Mouse (Mus musculus) neutrophil, adult 5-6 weeks (primary cell): Measurements from ENCODE around the gene Atp6v1f. TPM values are rescaled to one million over a fixed set of nuclear protein-coding genes. Genes with fewer than 3 reads are reported as not detected.

Source experiments
- ATAC-seq: fragments of 151-379, 151-347 bp; 2 replicates; pipeline ENCODE4 v1.8.0; 2017; ENCODE audit warnings: mild to moderate bottlenecking, moderate TSS enrichment; ENCODE audit not compliant: insufficient number of reproducible peaks, poor library complexity, low FRiP score, severe bottlenecking; ENCODE audit errors: extremely low read depth
- total RNA-seq: library from RNA; stranded (forward); fragments of 200-1000 nt; gene quantifications from 2 replicates; pipeline ENCODE4 v1.2.3, GENCODE M21; 2017

Atp6v1f gene
- total RNA-seq, 1 experiment from 2014 or later: 99.2 TPM

DNA sequence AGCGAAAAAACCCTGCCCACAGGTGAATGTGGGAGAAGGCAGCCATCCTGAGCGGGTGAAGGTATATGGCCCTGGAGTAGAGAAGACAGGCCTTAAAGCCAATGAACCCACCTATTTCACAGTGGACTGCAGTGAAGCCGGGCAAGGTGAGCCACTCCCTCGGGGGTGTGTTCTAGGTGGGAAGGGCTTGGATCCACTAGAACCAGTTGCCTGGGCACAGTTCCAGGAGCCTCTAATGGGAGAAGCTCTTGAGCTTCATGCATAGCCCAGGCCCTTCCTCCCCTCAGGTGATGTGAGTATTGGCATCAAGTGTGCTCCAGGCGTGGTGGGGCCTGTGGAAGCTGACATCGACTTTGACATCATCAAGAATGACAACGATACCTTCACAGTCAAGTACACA is 22.2 kb upstream of the Atp6v1f start:
- ATAC-seq: no peak

DNA sequence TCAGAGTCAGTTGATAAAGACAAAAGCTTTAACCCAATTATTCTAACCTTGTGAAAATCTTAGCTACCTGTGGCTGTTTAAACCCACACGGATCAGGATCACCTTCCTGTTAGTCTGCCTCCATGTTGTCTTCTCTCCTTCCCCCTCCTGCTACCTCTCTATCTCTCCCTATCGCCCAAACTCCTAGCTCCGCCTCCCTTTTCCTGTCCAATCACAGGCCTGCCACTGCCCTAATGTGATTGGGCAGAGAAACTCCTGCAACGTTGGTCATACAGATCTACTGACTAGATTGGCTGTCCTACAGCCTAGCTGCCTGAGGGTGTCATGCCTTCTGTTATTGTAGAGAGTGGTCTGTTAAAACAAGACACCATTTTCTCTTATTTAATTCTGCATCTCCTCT is 17.7 kb upstream of the Atp6v1f start:
- no peak for ATAC-seq

DNA sequence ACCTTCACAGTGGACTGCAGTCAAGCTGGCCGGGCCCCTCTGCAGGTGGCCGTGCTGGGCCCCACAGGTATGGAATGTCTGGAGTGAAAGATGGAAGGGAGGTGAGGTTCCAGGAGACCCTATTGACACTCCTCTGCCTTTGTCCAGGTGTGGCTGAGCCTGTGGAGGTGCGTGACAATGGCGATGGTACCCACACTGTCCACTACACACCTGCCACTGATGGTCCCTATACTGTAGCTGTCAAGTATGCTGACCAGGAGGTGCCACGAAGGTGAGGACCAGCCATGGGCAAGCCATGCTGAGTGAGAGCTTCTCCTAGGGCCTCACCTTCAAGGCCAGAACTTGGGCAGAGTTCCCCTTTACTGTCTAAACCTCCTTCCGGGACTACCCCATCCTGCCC is 16.9 kb upstream of the Atp6v1f start:
- ATAC-seq: no peak

DNA sequence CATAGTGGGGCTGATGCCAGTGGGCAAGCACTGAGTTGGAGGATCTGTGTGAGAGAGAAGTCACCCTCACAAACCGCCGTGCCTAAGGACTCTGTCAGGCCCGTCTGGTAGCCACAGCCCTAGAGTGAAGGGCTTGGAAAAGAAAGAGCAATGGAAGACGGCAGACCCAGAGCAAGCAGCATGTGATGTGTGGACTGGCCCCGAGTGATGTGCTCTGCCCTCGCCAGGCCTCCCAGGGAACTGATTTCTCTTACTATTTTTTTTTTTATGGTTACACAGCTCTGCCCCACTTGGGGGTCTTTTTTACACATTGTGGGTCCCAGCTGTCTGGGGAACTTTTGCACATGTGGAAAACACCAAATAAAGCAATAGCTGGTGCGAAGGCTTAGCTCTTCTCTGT is 6.0 kb upstream of the Atp6v1f start:
- ATAC-seq: no peak

DNA sequence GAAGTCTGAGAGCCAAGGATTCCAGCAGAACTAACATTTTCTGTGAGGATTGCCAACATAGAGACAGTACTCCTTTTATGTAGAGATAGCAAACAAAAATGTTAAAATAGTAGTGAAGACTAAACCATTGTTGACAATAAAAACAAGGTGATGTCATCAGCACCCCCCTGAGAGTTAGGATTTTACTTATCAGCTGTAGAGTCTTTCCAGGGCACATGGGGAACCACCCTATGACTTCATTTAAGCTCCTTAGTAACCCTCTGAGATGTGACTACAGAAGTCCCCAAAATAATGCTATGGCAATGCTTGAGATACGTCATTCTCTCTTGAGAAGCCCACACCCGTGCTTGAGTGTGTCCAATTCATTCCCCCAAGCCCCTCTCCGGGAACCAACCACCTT is 4.1 kb upstream of the Atp6v1f start:
- no peak for ATAC-seq

DNA sequence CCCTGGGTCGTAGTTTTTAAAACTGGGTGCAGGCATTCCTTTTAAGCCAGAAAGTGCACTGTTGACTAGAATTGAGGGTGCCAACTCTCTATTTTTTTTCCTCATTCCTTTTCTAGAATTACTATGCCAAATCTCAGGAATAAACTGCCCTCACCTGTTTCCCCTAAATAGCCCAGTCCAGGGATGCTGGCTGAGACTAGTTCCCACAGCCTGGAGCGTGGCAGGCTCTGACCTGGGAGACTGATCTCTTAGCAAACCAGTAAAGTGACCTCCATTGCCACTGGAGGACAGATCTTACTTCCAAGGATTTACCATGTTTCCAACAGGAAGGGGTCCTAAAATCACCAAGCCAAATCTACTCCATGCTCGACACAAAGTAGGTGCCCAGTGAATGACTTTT is 1.3 kb downstream of the Atp6v1f start:
- no peak for ATAC-seq

DNA sequence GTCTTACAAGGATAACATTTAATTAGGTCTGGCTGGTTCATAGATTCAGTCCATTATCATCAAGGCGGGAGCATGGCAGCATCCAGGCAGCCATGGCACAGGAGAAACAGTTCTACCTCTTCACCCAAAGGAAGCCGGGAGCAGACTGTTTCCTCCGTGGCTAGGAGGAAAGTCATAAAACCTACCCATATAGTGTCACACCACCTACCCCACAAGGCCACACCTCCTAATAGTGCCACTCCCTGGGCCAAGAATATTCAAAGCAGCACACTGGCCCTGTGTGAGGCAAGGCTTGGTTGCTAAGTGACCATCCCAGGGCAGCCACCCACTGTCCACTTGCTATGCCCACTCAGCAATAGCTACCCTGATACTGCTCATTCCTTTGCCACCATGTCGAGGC is 3.6 kb downstream of the Atp6v1f start, which contains the start of gene Atp6v1fnb:
TSS of gene Atp6v1fnb (plus strand) at position 301 of the 400 bp plus-strand sequence.
- ATAC-seq: no peak

DNA sequence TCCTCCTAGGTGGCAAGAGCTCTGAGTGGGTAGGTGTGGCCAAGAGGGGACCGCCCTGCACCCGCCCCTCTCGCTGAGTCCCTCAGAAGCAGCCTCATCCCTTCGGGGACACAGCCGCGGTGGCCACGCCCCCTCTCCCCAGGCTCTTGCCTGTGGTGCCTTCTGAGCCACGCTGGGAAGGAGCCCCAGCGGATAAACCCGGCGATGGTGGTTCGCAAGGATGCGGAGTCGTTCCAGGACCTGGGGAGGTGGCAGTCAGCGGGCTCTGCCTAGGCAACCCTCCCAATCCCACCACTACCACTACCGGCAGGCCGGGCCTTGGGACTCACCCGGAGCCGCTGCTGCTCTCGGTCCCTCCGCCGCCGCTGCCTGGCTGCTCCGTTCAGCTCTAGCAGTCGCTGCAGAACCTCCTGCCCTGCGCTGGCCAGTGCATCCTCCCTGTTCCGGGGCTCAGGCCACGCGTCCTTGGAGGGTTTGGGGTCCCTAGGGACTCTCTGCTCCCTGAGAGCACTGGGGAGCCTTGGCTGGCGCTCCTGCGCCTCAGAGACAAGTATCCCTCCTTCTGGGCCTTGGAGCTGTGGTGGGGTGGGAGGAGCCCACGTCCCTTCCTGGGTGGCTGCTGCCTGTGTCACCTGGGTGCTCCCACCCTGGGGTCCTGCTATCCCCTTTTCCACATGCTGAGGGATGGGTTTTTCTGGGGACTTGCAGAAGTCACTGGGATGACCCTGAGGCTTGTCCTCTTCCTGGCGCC is 6.6 kb downstream of the Atp6v1f start:
- ATAC-seq: peak; percentile 65

DNA sequence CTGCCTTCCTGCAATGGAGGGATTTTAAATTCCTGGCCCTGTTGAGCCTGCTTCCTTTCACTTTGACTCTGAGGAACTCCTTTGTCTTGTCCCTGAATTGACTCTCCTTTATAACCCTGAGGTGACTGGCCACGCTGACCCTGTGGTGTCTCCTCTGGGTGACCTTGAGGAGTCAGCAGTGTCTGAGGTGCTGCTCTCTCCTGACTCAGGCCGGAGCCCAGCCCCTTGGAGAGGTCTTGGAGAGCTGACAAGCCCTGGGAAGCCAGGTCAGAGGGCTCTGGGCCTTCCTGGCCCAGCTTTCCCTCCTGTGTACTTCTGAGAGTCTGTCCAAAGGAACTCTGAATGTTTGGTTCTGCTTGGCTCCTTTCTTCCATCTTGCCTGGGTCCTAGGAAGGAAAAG is 7.2 kb downstream of the Atp6v1f start:
- no peak for ATAC-seq

DNA sequence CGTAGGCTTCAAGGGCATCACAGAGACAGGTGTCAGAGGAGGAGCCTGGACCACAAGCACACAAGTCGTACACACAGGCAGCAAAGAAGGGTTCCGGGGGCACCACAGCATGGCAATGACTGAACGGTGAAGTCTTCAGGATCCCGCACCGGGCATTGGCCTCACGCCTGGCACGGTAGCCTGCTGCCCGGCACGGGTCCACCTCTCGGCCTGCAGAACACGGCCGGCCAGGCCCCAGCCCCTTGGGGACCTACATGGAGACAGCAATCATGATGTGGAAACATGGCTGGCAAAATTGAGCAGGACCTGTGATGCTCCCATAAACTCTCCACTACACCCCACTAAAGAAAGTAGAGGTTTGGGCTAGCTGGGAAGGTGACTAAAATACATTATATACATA is 15.2 kb downstream of the Atp6v1f start:
- ATAC-seq: no peak

DNA sequence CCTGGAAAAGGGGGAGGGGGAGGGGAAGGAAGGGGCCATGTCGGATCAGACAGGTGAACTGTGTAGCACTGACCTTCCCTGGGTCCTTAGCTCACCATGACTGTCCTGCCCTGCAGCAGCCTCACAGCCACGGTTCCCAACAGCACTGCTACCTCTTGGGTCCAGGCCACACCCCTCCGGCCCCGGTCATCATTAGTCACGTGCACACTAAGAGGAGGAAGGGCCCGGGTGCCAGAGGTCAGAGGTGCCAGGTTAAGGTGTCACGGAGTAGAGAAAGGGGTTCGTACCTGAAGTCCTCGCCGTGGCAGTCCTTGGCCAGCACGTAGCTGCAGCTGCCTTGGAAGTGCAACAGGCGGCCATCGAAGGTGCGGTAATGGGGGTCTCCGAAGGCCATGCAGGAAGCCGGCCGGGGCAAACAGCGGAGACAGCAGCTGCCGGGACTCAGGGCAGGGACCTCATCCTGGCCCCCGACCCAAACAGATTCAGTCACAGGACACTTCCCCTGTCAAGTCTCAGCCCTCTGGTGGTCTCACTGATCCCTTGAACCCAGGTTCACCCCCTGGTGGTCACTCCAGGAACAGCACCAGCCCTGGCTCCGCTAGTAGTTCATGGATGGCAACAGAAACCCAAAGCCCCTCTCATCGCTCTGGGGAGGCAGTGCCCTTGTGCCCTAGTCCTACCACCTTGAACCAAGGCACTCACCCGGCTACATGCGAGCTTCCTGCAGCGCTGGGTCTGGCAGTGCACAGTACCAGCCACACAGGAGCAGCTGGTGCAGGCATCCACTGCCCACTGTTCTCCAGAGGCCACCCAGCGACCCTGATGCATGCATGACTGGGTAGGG is 17.4 kb downstream of the Atp6v1f start:
- ATAC-seq: peak; percentile 42; the same call in 1 of the 2 replicates

DNA sequence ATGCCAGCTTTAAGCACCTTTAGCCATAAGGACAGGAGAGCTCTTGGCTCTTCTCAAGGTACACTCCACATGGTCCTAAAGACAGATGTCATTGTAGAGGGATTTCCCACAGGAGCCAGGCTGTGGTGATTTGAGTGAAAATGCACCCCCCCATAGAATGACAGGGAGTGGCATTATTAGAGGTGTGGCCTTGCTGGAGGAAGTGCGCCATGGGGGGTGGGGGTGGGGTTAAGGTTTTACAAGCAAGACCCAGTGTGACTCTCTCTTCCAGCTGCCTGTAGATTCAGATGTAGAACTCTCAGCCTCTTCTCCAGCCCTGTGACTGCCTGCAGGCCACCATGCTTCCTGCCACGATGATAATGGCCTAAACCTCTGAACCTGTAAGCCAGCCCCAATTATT is 18.4 kb downstream of the Atp6v1f start:
- no peak for ATAC-seq

DNA sequence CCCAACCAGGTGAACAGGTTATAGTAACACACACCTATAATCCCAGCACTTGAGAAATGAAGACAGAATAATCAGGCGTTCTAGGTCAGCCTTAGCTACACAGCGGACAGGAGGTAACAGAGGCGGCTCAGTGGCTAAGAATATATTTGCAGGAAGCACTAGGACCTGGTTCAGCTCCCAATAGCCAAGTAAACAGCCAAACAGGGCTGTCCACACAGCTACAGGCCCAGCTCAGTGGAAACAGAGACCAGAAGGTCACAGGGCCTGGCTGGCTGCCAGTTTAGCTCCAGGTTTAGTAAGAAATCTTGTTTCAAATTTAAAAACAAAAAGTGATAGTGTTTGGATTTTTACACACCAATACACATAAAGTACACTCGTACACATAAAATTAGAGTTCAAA is 26.6 kb downstream of the Atp6v1f start:
- no peak for ATAC-seq

DNA sequence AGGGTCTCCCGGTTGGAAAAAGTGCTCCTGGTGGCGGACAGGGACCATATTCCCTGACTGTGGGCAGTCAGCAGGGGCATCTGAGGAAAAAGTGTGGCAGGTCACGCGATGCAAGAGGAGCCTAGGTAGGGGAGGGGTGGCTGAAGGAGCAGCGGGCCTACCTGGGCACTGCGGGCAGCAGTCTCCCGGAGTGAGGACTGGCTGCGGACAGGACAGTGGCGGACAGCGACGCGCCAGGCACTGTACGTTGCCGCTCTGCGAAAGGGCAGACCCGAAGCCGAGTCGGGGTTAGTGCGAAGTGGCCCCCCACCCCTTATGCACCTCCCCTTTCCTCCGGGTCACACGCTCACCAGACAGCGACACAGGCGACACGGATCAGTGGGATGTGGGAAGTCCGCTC is 28.8 kb downstream of the Atp6v1f start:
- no peak for ATAC-seq

DNA sequence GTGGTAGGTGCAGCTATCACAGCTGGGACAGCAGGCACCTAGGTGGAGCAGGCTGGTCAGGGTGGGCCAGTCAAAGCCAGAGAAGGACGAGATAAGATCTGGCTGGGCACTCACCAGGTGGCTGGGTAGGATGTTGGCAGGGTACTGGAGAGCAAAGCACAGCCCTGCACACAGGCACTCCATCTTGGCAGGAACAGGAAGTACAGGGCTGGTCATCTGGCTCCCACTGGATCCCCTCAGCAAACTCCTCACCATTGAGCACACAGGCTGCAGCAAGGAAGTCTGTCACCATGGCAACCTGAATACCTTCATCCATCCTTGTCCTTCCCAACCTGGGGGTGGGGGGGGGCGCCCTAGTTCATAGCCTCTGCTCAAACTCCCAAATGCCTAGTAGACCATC is 30.3 kb downstream of the Atp6v1f start:
- ATAC-seq: no peak

DNA sequence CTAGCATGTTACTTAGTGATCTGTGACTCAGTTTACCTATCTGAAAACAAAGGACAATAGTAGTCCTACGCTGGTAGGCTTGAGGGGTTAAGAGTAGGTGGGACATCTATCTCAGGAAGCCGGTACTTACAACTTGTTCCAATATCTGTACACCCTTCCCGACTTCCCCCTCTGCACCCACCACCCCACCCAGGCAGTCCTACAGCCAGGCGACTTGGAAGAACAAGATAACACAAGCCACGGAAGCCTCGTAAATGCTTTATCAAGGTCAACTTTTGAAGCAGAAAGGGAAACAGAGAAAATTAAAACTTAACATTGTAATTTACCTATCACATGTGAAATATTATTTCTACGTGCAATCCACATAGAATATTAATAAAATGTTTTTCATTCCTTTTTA is 32.7 kb downstream of the Atp6v1f start:
- no peak for ATAC-seq

DNA sequence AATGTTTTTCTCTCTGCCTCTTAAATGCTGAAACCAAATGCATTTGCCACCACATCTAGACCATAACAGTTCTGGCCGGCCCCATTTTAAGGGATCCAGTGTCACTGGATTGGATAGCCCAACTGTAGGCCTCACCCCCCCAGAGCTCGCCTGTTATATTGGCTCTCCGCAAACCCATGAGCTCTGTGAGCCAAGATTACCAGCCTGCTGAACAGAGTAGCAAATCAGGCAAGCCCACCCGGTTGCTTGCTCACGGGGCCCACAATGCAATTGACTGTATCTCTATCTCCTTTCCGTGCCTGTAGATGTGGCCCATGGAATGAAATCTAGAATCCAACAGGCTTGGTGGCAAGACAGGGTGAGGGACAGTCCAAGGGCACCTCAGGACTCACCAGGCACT is 33.3 kb downstream of the Atp6v1f start:
- ATAC-seq: no peak

DNA sequence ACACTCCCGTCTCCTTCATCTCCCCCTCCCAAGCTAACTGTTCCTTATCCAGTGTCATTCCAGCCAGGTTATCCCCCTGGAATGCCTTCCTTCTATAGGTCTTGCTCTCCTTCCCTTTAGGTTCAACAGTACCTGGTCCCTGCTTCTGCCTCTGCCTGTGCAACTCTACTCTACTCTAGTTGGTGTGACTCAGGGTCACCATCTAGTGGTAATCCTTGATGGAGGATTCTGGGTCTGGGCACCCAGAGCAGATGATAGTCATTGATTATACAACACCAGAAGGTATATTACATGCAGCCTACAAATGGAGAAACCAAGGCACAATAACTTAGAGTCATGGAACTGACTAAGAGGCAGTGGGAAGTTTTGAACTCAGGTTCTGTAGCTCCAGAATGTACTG is 34.1 kb downstream of the Atp6v1f start:
- ATAC-seq: no peak

DNA sequence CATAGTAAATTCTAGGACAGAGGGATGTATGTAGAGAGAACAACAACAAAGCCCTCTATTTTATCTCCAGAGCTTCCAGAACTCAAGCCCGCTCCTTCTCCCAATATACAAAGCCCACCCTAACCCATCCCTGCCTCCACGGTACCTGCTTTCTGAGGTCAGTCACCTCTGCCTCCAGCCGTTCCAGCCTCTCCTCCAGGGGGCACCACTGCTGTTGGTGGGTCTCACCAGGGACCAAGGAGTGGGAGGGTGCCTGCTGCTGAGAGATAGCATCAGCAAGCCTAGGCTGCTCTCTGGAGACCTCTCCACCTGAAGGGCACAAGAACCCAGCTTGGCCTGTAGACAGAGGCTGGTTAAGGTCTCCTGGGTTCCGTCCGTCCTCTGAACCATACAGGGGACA is 38.0 kb downstream of the Atp6v1f start:
- no peak for ATAC-seq

DNA sequence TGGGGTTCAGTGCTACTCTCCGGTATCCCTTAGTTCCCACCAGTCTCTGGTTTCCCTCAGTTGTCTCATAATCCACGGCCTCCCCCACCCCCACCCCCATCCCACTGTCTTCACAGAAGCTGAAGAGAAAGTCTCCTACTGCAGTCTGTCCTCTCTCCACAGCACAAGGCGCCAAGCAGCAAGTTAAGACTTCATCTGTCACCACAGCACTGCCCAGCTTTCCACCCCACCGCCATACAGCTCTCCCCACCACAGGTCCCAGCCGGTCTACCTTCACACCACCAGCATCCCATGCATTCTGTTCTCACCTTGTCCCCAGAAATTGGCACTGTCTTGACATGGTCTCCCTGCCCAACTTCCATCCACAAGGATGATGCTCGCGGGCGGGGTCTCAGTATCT is 39.3 kb downstream of the Atp6v1f start:
- no peak for ATAC-seq
